ENCODE assay signal across 10 mouse cellular contexts in genomic region chr10:8065746-8066145, GRCm38 (mm10).
DNase-seq lines count a peak whose midpoint lies in the region; ATAC-seq and TF ChIP-seq lines count a peak whose summit lies in the region.
"Had no signal": no experiment of that assay in that cellular context is flagged by ENCODE, and none has a peak within 500 bp of the region (broad histone marks: within the 10 kb centered on the region; RNA-seq: fewer than 3 reads in every experiment).

No protein-coding gene starts in this region.

- 72% methylated on average over 8 of the region's 8 CpGs for WGBS in heart, embryonic 15.5 days
- 50% methylated on average over 8 of the region's 8 CpGs for WGBS in liver, embryonic 11.5 days
- 78% methylated on average over 8 of the region's 8 CpGs for WGBS in small intestine, adult 2 months
- 93% methylated on average over 8 of the region's 8 CpGs for WGBS in forebrain, embryonic 12.5 days
- WGBS in heart, embryonic 10.5 days = 80% methylated on average over 8 of the region's 8 CpGs

- H3K27ac ChIP-seq in heart, embryonic 15.5 days = 0 out of 2 replicates have a peak overlapping the region, but pooled peaks have one; percentile 30
- no peak overlapping the region for H3K27ac ChIP-seq in liver, embryonic 11.5 days (ENCODE audit: low read depth, low read length)
- peak overlapping the region; percentile 46; the same call in 1 of the 2 replicates for H3K27ac ChIP-seq in small intestine, adult 2 months (ENCODE audit: insufficient read depth, low read depth, low read length)
- no peak overlapping the region for H3K27ac ChIP-seq in forebrain, embryonic 12.5 days
- H3K27ac ChIP-seq in heart, embryonic 10.5 days = no peak overlapping the region

- TF ChIP-seq CTCF in small intestine, adult 2 months (IDR thresholded peaks at IDR 0.05; ENCODE audit: extremely low read depth, insufficient read length, insufficient replicate concordance, low read depth, low read length) = no peak

- DNase-seq in heart, adult 8-10 months (ENCODE audit: low spot score) = no peak
- peak; percentile 23 to 35 for DNase-seq in CD8-positive naive resting alpha-beta T cell, adult 2 months (ENCODE audit: low read depth in 2 of 2, low spot score in 2 of 2)
- DNase-seq in liver, embryonic 11.5 days (ENCODE audit: low spot score) = peak; percentile 37
- no peak for DNase-seq in gastrocnemius, postnatal 25 days
- DNase-seq in heart, embryonic 10.5 days (ENCODE audit: low spot score) = no peak
- DNase-seq: right cerebral cortex, postnatal 4 days had no signal

- no peak overlapping the region for H3K4me3 ChIP-seq in heart, embryonic 15.5 days
- no peak overlapping the region for H3K4me3 ChIP-seq in liver, embryonic 11.5 days (ENCODE audit: low read depth, low read length)
- no peak overlapping the region for H3K4me3 ChIP-seq in small intestine, adult 2 months (ENCODE audit: low read depth, low read length)
- no peak overlapping the region for H3K4me3 ChIP-seq in forebrain, embryonic 12.5 days (replicated peaks)
- H3K4me3 ChIP-seq in heart, embryonic 10.5 days = no peak overlapping the region

- no peak; the same call in 1 of the 2 replicates for ATAC-seq in heart, embryonic 15.5 days (replicated peaks; ENCODE audit: insufficient number of reproducible peaks, insufficient read depth, low FRiP score, low read depth)
- ATAC-seq in liver, embryonic 11.5 days (replicated peaks; ENCODE audit: low FRiP score) = peak; percentile 53; the same call in 1 of the 2 replicates
- no peak for ATAC-seq in forebrain, embryonic 12.5 days (ENCODE audit: low FRiP score)
- ATAC-seq: forebrain, embryonic 16.5 days had no signal

- H3K4me1 ChIP-seq in heart, embryonic 15.5 days (replicated peaks) = no peaks in the 10 kb centered on the region
- H3K4me1 ChIP-seq in liver, embryonic 11.5 days (replicated peaks; ENCODE audit: control insufficient read depth, insufficient read depth, low read length) = peaks cover 17% of the 10 kb centered on the region
- no peaks in the 10 kb centered on the region for H3K4me1 ChIP-seq in small intestine, adult 2 months (ENCODE audit: control insufficient read depth, insufficient read depth, insufficient read length, low read length)
- H3K4me1 ChIP-seq in forebrain, embryonic 12.5 days = no peaks in the 10 kb centered on the region
- no peaks in the 10 kb centered on the region for H3K4me1 ChIP-seq in heart, embryonic 10.5 days

- H3K27me3 ChIP-seq in heart, embryonic 15.5 days = no peaks in the 10 kb centered on the region
- no peaks in the 10 kb centered on the region for H3K27me3 ChIP-seq in liver, embryonic 11.5 days (replicated peaks; ENCODE audit: control insufficient read depth, insufficient read depth, low read length)
- no peaks in the 10 kb centered on the region for H3K27me3 ChIP-seq in small intestine, adult 2 months (ENCODE audit: control insufficient read depth, insufficient read depth, low read length)
- no peaks in the 10 kb centered on the region for H3K27me3 ChIP-seq in forebrain, embryonic 12.5 days
- no peaks in the 10 kb centered on the region for H3K27me3 ChIP-seq in heart, embryonic 10.5 days (ENCODE audit: insufficient read depth, poor library complexity, severe bottlenecking)

- H3K4me2 ChIP-seq in heart, embryonic 15.5 days = no peak overlapping the region
- H3K4me2 ChIP-seq in liver, embryonic 11.5 days = no peak overlapping the region
- H3K4me2 ChIP-seq in forebrain, embryonic 12.5 days = no peak overlapping the region

- no peaks in the 10 kb centered on the region for H3K9me3 ChIP-seq in heart, embryonic 15.5 days (replicated peaks)
- no peaks in the 10 kb centered on the region for H3K9me3 ChIP-seq in liver, embryonic 11.5 days (ENCODE audit: control insufficient read depth, low read length)
- no peaks in the 10 kb centered on the region for H3K9me3 ChIP-seq in forebrain, embryonic 12.5 days
- H3K9me3 ChIP-seq in heart, embryonic 10.5 days = no peaks in the 10 kb centered on the region

- H3K36me3 ChIP-seq in heart, embryonic 15.5 days = no peaks in the 10 kb centered on the region
- H3K36me3 ChIP-seq in liver, embryonic 11.5 days (ENCODE audit: control insufficient read depth, insufficient read depth, low read length) = no peaks in the 10 kb centered on the region
- no peaks in the 10 kb centered on the region for H3K36me3 ChIP-seq in small intestine, adult 2 months (ENCODE audit: control insufficient read depth, insufficient read depth, low read length)
- H3K36me3 ChIP-seq in forebrain, embryonic 12.5 days (replicated peaks) = no peaks in the 10 kb centered on the region
- H3K36me3 ChIP-seq in heart, embryonic 10.5 days = no peaks in the 10 kb centered on the region

- TF ChIP-seq POLR2A in small intestine, adult 2 months (IDR thresholded peaks at IDR 0.05; ENCODE audit: low read depth, low read length) = no peak

- H3K9ac ChIP-seq in heart, embryonic 15.5 days = no peak overlapping the region
- no peak overlapping the region for H3K9ac ChIP-seq in liver, embryonic 11.5 days (ENCODE audit: low read depth, low read length)
- no peak overlapping the region for H3K9ac ChIP-seq in forebrain, embryonic 12.5 days

Comparison
In these comparisons a context has a peak if more than half of its experiments do, and no peak if none do; other contexts are left out.
1. H3K27ac ChIP-seq: peak in heart, embryonic 15.5 days (single experiment) and small intestine, adult 2 months (single experiment); none in liver, embryonic 11.5 days (single experiment), forebrain, embryonic 12.5 days (single experiment) and heart, embryonic 10.5 days (single experiment).
2. DNase-seq: peak in CD8-positive naive resting alpha-beta T cell, adult 2 months (2 of 2) and liver, embryonic 11.5 days (single experiment); none in heart, adult 8-10 months (single experiment), gastrocnemius, postnatal 25 days (single experiment) and heart, embryonic 10.5 days (single experiment).